Comparison of ENCODE assay signal across 18 mouse cellular contexts in the genomic region with DNA sequence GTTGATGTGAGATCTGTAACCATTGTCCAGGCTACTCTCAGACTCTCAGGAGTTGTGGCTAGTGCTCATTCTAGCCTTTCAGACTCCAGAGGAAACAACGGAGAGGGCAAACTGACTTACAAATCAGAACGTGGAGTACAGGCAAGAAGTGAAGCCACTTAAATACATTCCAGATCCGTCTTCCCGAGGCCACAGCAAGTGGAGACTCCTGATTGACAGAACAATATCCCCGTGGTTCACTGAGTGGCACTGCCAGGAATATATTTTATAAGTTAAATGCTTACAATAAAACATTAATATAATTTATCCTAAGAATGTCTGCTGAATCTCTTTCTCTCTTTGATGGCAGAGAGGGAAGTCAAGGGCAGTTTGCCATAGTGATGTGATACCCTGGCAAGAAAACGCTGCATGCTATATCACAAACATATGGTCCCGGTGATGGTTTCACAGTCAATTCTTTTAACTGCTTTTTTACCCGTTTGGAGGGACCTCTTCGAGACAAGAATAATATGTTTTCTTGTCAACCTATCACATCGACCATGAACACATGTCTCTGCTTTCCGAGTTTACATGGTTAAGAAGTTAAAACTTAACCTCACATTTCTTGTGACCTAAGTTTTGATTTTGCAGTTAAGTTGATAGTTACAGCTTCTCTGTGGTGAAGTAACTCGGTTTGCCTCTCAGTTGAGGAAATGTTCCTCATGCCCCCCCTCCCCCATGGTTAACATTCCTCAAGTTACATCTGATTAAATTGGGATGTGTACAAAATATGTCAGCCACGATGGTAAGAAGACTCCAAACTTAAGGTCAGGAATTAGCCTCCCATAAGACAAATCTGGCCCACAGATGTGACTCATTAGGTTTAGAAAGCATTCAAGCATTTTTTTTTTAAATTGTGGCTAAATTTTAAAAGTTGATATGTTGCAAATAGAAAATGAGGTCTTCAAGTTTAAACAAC.
DNase-seq lines count a peak whose midpoint lies in the region; ATAC-seq and TF ChIP-seq lines count a peak whose summit lies in the region.
"Had no signal": no experiment of that assay in that cellular context is flagged by ENCODE, and none has a peak within 500 bp of the region (broad histone marks: within the 10 kb centered on the region; RNA-seq: fewer than 3 reads in every experiment).

No protein-coding gene starts in this region.

- no peak overlapping the region for H3K27ac ChIP-seq in forebrain, postnatal 0 days (ENCODE audit: low read depth, low read length)
- H3K27ac ChIP-seq in forebrain, embryonic 11.5 days (ENCODE audit: low read depth, low read length) = no peak overlapping the region
- peak overlapping the region; percentile 87 for H3K27ac ChIP-seq in embryonic facial prominence, embryonic 10.5 days (replicated peaks)
- H3K27ac ChIP-seq in limb, embryonic 10.5 days = peak overlapping the region; percentile 53; the same call in 1 of the 2 replicates
- H3K27ac ChIP-seq in gastrocnemius, adult 2 months = no peak overlapping the region
- H3K27ac ChIP-seq in liver, embryonic 12.5 days = no peak overlapping the region
- H3K27ac ChIP-seq: hindbrain, postnatal 0 days; kidney, postnatal 0 days had no signal

- no peak for ATAC-seq in forebrain, postnatal 0 days
- ATAC-seq in forebrain, embryonic 11.5 days (replicated peaks; ENCODE audit: low FRiP score) = no peak
- no peak for ATAC-seq in liver, embryonic 12.5 days
- ATAC-seq: forebrain, embryonic 16.5 days; hindbrain, postnatal 0 days had no signal

- intact Hi-C loops in gastrocnemius, adult 2 months (cut with DNase I) = no loop called here

- 61% methylated on average over 13 of the region's 13 CpGs for WGBS in forebrain, postnatal 0 days
- 79% methylated on average over 13 of the region's 13 CpGs for WGBS in forebrain, embryonic 11.5 days
- 38% methylated on average over 13 of the region's 13 CpGs for WGBS in embryonic facial prominence, embryonic 10.5 days
- 59% methylated on average over 13 of the region's 13 CpGs for WGBS in limb, embryonic 10.5 days
- WGBS in liver, embryonic 12.5 days (ENCODE audit: insufficient replicate concordance) = 57% methylated on average over 13 of the region's 13 CpGs

- no peak overlapping the region for H3K4me3 ChIP-seq in forebrain, postnatal 0 days (ENCODE audit: low read depth, low read length)
- H3K4me3 ChIP-seq in forebrain, embryonic 11.5 days (ENCODE audit: low read depth, low read length) = no peak overlapping the region
- H3K4me3 ChIP-seq in embryonic facial prominence, embryonic 10.5 days = no peak overlapping the region; the same call in 1 of the 2 replicates
- no peak overlapping the region for H3K4me3 ChIP-seq in limb, embryonic 10.5 days
- H3K4me3 ChIP-seq in gastrocnemius, adult 2 months = no peak overlapping the region
- H3K4me3 ChIP-seq in liver, embryonic 12.5 days = no peak overlapping the region

- H3K27me3 ChIP-seq in forebrain, postnatal 0 days (ENCODE audit: insufficient read depth, low read length) = no peaks in the 10 kb centered on the region
- H3K27me3 ChIP-seq in forebrain, embryonic 11.5 days (ENCODE audit: control insufficient read depth, insufficient read depth, low read length) = no peaks in the 10 kb centered on the region
- H3K27me3 ChIP-seq in embryonic facial prominence, embryonic 10.5 days (replicated peaks; ENCODE audit: low read depth, poor library complexity, severe bottlenecking) = no peaks in the 10 kb centered on the region
- no peaks in the 10 kb centered on the region for H3K27me3 ChIP-seq in limb, embryonic 10.5 days (ENCODE audit: low read depth, poor library complexity, severe bottlenecking)
- no peaks in the 10 kb centered on the region for H3K27me3 ChIP-seq in liver, embryonic 12.5 days (replicated peaks)

- no peaks in the 10 kb centered on the region for H3K4me1 ChIP-seq in forebrain, postnatal 0 days (ENCODE audit: insufficient read depth)
- no peaks in the 10 kb centered on the region for H3K4me1 ChIP-seq in forebrain, embryonic 11.5 days (replicated peaks; ENCODE audit: control insufficient read depth, insufficient read depth, low read length)
- H3K4me1 ChIP-seq in embryonic facial prominence, embryonic 10.5 days = peaks cover 23% of the 10 kb centered on the region
- peaks cover 17% of the 10 kb centered on the region for H3K4me1 ChIP-seq in limb, embryonic 10.5 days
- no peaks in the 10 kb centered on the region for H3K4me1 ChIP-seq in liver, embryonic 12.5 days

- no peak for TF ChIP-seq CTCF in forebrain, postnatal 0 days (IDR thresholded peaks at IDR 0.05; ENCODE audit: low read depth)
- no peak for TF ChIP-seq CTCF in gastrocnemius, adult 2 months (IDR thresholded peaks at IDR 0.05)

- H3K36me3 ChIP-seq in forebrain, postnatal 0 days (ENCODE audit: insufficient read depth) = no peaks in the 10 kb centered on the region
- no peaks in the 10 kb centered on the region for H3K36me3 ChIP-seq in forebrain, embryonic 11.5 days (ENCODE audit: control insufficient read depth, insufficient read depth, low read length)
- H3K36me3 ChIP-seq in embryonic facial prominence, embryonic 10.5 days (replicated peaks) = no peaks in the 10 kb centered on the region
- no peaks in the 10 kb centered on the region for H3K36me3 ChIP-seq in limb, embryonic 10.5 days
- no peaks in the 10 kb centered on the region for H3K36me3 ChIP-seq in liver, embryonic 12.5 days

- peak; percentile 20 for DNase-seq in forebrain, postnatal 0 days
- DNase-seq in forebrain, embryonic 11.5 days (ENCODE audit: low spot score) = no peak
- DNase-seq in 3T3-L1 (ENCODE audit: low read depth, low spot score) = peak; percentile 73
- DNase-seq in embryonic facial prominence, embryonic 10.5 days (ENCODE audit: low spot score) = peak; percentile 39
- DNase-seq in limb, embryonic 10.5 days (ENCODE audit: low spot score) = no peak
- no peak for DNase-seq in gastrocnemius, adult 2 months
- DNase-seq: adrenal gland, postnatal 36 days; cerebellum, adult 9-11 months; gastrocnemius, postnatal 14 days; kidney, adult 11 months; left cerebral cortex, postnatal 4 days; lung, postnatal 14 days; retina, postnatal 1 day; thymus, adult 18-20 months had no signal

- H3K9me3 ChIP-seq in forebrain, postnatal 0 days (ENCODE audit: low read length) = no peaks in the 10 kb centered on the region
- H3K9me3 ChIP-seq in forebrain, embryonic 11.5 days (ENCODE audit: control insufficient read depth, low read length) = no peaks in the 10 kb centered on the region
- H3K9me3 ChIP-seq in embryonic facial prominence, embryonic 10.5 days = no peaks in the 10 kb centered on the region
- no peaks in the 10 kb centered on the region for H3K9me3 ChIP-seq in limb, embryonic 10.5 days (replicated peaks)
- H3K9me3 ChIP-seq in liver, embryonic 12.5 days (replicated peaks) = no peaks in the 10 kb centered on the region

- H3K9ac ChIP-seq in forebrain, postnatal 0 days = no peak overlapping the region
- no peak overlapping the region for H3K9ac ChIP-seq in forebrain, embryonic 11.5 days (ENCODE audit: low read length)
- no peak overlapping the region for H3K9ac ChIP-seq in liver, embryonic 12.5 days

- no peak overlapping the region for H3K4me2 ChIP-seq in forebrain, postnatal 0 days (ENCODE audit: low read depth)
- H3K4me2 ChIP-seq in forebrain, embryonic 11.5 days (ENCODE audit: low read depth, low read length, severe bottlenecking) = no peak overlapping the region
- no peak overlapping the region for H3K4me2 ChIP-seq in liver, embryonic 12.5 days

Comparison
In these comparisons a context has a peak if more than half of its experiments do, and no peak if none do; other contexts are left out.
1. DNase-seq: peak in forebrain, postnatal 0 days (single experiment), 3T3-L1 (single experiment) and embryonic facial prominence, embryonic 10.5 days (single experiment); none in forebrain, embryonic 11.5 days (single experiment), limb, embryonic 10.5 days (single experiment) and gastrocnemius, adult 2 months (single experiment).
2. H3K27ac ChIP-seq: peak in embryonic facial prominence, embryonic 10.5 days (single experiment) and limb, embryonic 10.5 days (single experiment); none in forebrain, postnatal 0 days (single experiment), forebrain, embryonic 11.5 days (single experiment), gastrocnemius, adult 2 months (single experiment) and liver, embryonic 12.5 days (single experiment).